Mouse (Mus musculus) heart, embryonic 15.5 days (tissue): ENCODE results near the gene Tubgcp3. TPM values are rescaled to one million over a fixed set of nuclear protein-coding genes. Genes with fewer than 3 reads are reported as not detected.
"Not testable (repeated sequence)": the region's sequence is repeated elsewhere in the genome, so short reads cannot be mapped to it uniquely, and the experiment has no call there.

Experiments used
- ATAC-seq: fragments of 200-750 bp; cut with Nextera tagmentation; replicated peaks from 2 replicates; pipeline ENCODE4 v1.8.0; 2017; ENCODE audit warnings: low read depth, moderate TSS enrichment; ENCODE audit not compliant: insufficient number of reproducible peaks, insufficient read depth, low FRiP score
- H3K27ac ChIP-seq: fragments of 300-500 bp; sonication (generic); 2 replicates; pipeline ENCODE4 v1.5.1; 2015; ENCODE audit warnings: mild to moderate bottlenecking, inconsistent platforms
- H3K27me3 ChIP-seq: fragments of 300-500 bp; sonication (generic); 2 replicates; pipeline ENCODE4 v1.6.1; 2015; ENCODE audit warnings: inconsistent platforms
- H3K36me3 ChIP-seq: fragments of 300-500 bp; sonication (generic); 2 replicates; pipeline ENCODE4 v1.6.1; 2015; ENCODE audit warnings: mild to moderate bottlenecking, inconsistent platforms
- H3K4me1 ChIP-seq: fragments of 300-500 bp; sonication (generic); replicated peaks from 2 replicates; pipeline ENCODE4 v1.6.1; 2015; ENCODE audit warnings: inconsistent platforms
- H3K4me2 ChIP-seq: fragments of 300-500 bp; sonication (generic); 2 replicates; pipeline ENCODE4 v1.6.1; 2015; ENCODE audit warnings: inconsistent platforms, mild to moderate bottlenecking, moderate library complexity
- H3K4me3 ChIP-seq: fragments of 300-500 bp; sonication (generic); 2 replicates; pipeline ENCODE4 v1.5.1; 2015; ENCODE audit warnings: mild to moderate bottlenecking, inconsistent platforms
- H3K9ac ChIP-seq: fragments of 300-500 bp; sonication (generic); 2 replicates; pipeline ENCODE4 v1.6.1; 2015; ENCODE audit warnings: mild to moderate bottlenecking, inconsistent platforms
- H3K9me3 ChIP-seq: fragments of 300-500 bp; sonication (generic); replicated peaks from 2 replicates; pipeline ENCODE4 v1.6.1; 2016; ENCODE audit warnings: inconsistent platforms
- WGBS: fragments of 180-500 bp; shearing (Covaris S2); methylation state at CpG from one replicate; pipeline ENCODE4 v1.1.7; 2015; ENCODE audit warnings: mixed read lengths; 5-methylcytosine and 5-hydroxymethylcytosine counted together
- polyA plus RNA-seq: library from polyadenylated mRNA; unstranded; fragments of >200 nt; fragmentation: Nextera tagmentation; extraction: Ambion mirVana; gene quantifications from 2 replicates; pipeline ENCODE4 v1.2.1, GENCODE M21; 2015

The Tubgcp3 gene
- polyA plus RNA-seq, 1 experiment from 2014 or later: 21.9 TPM

DNA sequence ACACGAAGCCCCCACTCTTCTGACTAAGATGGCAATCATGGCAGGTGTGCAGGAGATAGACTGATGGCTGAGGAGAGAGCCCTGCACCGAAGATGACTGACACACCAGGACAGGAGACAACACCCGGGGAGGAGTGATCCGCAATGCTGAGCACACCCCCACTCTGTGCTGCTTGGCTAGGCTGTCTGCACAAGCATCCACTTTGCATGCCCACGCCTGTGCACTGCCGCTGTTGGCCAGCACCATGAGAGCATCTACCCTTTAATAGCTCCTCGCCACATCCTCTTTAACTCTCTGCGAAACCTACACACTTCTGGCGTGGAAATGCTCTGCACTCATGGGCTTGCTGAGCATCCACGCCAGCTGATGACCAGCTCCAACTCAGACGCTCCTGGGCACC, 33.6 kb downstream of the Tubgcp3 start:
- ATAC-seq: no peak
- no peak overlapping the region for H3K27ac ChIP-seq
- H3K4me3 ChIP-seq: no peak overlapping the region
- no peaks in the 10 kb centered on the region for H3K27me3 ChIP-seq
- no peaks in the 10 kb centered on the region for H3K9me3 ChIP-seq
- 87% methylated on average over 11 of the region's 11 CpGs for WGBS
- peaks cover 55% of the 10 kb centered on the region for H3K36me3 ChIP-seq
- H3K4me1 ChIP-seq: no peaks in the 10 kb centered on the region
- no peak overlapping the region for H3K4me2 ChIP-seq
- no peak overlapping the region for H3K9ac ChIP-seq

DNA sequence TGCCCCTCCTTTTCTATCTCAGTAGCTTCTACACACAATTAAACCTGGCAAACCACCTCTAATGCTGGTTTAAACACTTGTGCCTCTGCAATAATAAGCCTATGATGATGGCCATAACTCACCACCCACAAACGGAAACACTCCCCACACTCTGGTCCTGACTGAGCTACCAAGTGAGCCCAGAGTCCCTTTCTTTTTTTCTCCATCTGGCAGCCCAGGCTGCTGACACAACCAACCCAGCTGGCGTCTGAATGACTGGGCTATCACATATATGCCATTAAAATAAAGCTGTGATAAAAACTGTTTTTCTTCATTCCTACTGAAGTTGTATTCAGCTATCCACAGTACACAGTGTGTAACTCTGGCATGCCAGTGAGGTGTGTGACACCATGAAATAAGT, 36.7 kb downstream of the Tubgcp3 start:
- 80% methylated on average over 2 of the region's 2 CpGs for WGBS
- Histone ChIP-seq H3K9me3 (no peaks in the 10 kb centered on the region), H3K27me3 (no peaks in the 10 kb centered on the region), H3K4me2 (no peak overlapping the region), H3K36me3 (peaks cover 56% of the 10 kb centered on the region), H3K27ac (no peak overlapping the region), H3K4me3 (no peak overlapping the region), H3K9ac (no peak overlapping the region), H3K4me1 (no peaks in the 10 kb centered on the region)
- no peak for ATAC-seq

DNA sequence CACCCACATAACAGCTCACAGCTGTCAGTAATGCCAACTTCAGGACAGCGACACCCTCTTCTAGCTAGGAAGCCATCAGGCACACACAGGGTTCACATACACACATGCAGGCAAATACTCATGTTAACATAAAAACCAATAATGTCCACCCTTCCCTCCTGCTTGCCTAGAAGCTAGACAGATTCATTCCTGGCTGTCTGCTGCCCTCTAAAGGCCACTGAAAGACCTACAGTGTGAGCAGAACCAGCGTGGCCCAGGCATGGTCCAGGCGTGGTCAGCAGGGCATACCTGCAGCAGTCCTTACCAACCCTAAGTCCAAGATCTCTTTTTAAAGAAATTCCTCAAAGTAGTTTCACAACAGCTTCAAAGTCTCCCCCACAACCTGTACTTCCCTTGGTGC, 43.0 kb downstream of the Tubgcp3 start:
- WGBS: 53% methylated on average over 3 of the region's 3 CpGs
- no peak; the same call in 1 of the 2 replicates for ATAC-seq

DNA sequence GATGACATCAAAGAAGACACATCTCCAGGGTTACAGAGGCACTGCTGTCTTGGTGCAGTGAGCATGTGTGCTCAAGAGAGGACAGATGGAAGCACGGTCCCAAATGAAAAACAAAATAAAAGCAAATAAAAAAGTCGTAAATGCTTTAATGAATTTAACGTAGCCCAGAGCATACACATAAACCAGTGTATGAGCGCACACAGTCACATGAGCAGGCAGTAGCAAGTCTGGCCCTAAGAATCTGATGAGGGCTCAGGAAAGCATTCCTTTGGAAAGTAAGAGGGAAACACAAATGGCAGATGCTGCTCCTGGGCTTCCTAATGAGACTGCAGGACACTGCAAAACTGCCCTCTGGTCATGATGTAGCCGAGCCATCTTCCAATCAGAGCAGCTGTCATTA, 46.2 kb downstream of the Tubgcp3 start:
- 79% methylated on average over 5 of the region's 5 CpGs for WGBS
- Histone ChIP-seq H3K4me3 (no peak overlapping the region), H3K4me1 (no peaks in the 10 kb centered on the region)

More for the DNA sequence above, 43.0 kb downstream of the Tubgcp3 start:
- H3K27me3 ChIP-seq: no peaks in the 10 kb centered on the region
- no peak overlapping the region for H3K4me2 ChIP-seq
- no peak overlapping the region for H3K4me3 ChIP-seq
- H3K9ac ChIP-seq: no peak overlapping the region
- no peak overlapping the region for H3K27ac ChIP-seq
- no peaks in the 10 kb centered on the region for H3K9me3 ChIP-seq
- H3K36me3 ChIP-seq: peaks cover 50% of the 10 kb centered on the region
- H3K4me1 ChIP-seq: no peaks in the 10 kb centered on the region

DNA sequence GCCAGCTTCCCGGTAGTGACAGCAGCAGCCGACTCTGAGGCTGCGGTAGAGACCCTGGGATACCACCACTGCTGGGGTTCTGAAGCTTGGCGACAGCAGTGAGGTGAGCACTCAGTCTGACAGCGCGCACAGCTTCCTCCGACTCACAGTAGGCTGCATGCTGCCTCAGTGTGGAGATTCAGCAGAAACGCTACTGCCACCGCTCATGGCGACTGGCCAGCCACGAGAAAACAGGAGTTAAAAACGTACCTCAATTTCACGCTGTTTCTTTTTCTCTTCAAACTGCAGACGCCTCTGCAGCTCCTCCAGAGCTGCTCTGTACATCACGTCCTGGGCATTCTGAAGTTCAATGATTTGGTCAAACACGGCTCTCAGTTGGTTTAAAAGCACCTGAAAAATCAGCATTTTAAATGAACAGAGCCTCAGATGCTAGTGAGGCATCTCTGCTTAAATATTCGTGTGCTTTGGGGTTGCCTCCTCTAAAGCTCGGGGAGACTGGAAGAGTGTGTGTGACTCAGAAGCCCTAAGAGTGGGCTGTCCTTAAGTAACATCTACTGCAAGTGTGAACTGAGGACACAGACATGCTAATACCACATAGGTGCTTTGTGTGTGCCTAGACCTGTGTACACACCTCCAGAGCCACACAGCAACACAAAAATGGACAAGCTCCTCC, 50.4 kb downstream of the Tubgcp3 start:
- Histone ChIP-seq H3K4me2 (no peak overlapping the region), H3K36me3 (peaks cover 62% of the 10 kb centered on the region), H3K9me3 (no peaks in the 10 kb centered on the region), H3K9ac (no peak overlapping the region), H3K27ac (no peak overlapping the region), H3K27me3 (no peaks in the 10 kb centered on the region), H3K4me1 (no peaks in the 10 kb centered on the region), H3K4me3 (no peak overlapping the region)
- ATAC-seq: no peak
- WGBS: 89% methylated on average over 18 of the region's 18 CpGs

More for the DNA sequence above, 46.2 kb downstream of the Tubgcp3 start:
- Histone ChIP-seq H3K27me3 (no peaks in the 10 kb centered on the region), H3K9ac (no peak overlapping the region), H3K27ac (no peak overlapping the region), H3K9me3 (no peaks in the 10 kb centered on the region), H3K36me3 (peaks cover 64% of the 10 kb centered on the region), H3K4me2 (no peak overlapping the region)
- no peak for ATAC-seq

DNA sequence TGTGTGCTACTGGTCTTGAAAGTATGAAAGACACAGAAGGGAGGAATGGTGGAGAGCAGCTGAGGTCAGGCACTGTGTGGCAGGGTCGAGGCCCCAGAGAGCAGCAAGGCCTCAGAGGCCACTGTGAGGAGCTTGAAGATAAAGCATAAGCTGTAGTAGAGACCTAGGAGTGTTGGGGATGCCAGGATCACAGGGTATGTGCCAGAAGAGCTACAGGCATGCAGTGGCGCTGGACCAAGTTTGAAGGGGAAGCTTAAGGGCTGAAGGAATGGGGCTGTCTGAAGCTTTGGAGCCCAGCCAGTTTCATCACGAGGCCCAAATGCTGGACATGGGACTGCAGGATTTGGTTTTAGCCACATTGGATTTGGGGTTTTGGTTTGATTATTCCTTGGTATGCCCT, 54.7 kb downstream of the Tubgcp3 start:
- not testable (repeated sequence) for H3K9ac ChIP-seq, H3K4me3 ChIP-seq, H3K27me3 ChIP-seq, H3K27ac ChIP-seq, H3K4me2 ChIP-seq, H3K4me1 ChIP-seq, ATAC-seq, H3K9me3 ChIP-seq
- 50% methylated on average over 3 of the region's 3 CpGs for WGBS
- H3K36me3 ChIP-seq: peaks cover 45% of the 10 kb centered on the region

DNA sequence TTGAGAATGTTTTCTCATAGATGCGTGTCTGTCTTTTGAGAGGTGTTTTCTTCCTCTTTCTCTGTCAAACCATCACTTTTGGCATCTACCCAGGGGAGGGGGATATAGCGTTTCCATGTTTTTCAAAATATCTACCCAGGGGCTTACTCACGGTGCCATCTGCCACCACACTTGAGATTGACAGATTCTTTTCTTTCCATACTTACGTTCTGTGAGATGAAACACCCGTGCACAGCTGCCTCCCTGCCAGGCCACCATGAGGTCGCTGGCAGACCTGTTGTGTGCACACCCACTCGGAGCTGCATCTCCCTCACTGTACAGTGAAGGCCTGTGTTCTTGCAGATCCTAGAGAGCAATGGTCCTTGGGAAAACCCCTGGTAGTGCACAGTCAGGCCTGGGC, 58.8 kb downstream of the Tubgcp3 start:
- 78% methylated on average over 7 of the region's 7 CpGs for WGBS
- peaks cover 15% of the 10 kb centered on the region; the same call in 1 of the 2 replicates for H3K36me3 ChIP-seq
- ATAC-seq: no peak
- no peaks in the 10 kb centered on the region for H3K4me1 ChIP-seq
- no peaks in the 10 kb centered on the region for H3K27me3 ChIP-seq
- H3K4me3 ChIP-seq: no peak overlapping the region
- H3K27ac ChIP-seq: no peak overlapping the region
- no peak overlapping the region for H3K4me2 ChIP-seq
- no peaks in the 10 kb centered on the region for H3K9me3 ChIP-seq
- no peak overlapping the region for H3K9ac ChIP-seq

DNA sequence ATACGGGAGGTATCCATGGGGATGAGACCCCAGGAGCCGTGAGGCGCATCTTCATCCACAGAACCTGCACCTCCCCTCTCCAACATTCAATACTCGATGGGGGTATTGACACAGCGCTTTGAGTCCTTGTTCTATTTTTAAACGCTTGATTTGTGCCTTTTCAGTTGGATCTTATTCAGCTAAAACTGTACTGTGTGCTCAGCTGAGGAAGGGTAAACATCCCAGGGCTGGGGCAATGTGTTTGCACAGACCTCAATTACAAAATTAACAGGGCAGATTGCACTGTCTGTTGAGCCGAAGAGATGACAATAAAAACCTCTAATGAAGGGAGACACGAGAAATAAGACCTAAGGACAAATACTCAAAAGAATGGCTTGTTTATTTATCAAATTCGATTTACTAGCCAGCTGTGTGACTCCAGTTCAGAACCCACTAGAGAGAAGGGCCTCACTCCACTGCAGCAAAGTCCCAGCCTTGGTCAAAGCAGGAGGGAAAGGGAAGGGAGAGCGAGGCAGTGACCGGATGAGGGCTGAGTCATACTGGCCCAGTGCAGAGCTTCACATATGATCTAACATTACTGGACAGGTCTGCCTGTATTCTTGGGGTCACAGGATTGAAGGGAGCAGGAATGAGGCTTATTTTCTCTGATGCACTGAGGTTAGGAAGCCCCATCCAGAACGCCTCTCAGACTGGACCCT, 62.1 kb downstream of the Tubgcp3 start:
- Histone ChIP-seq H3K27me3 (no peaks in the 10 kb centered on the region), H3K4me2 (no peak overlapping the region), H3K4me1 (no peaks in the 10 kb centered on the region), H3K4me3 (no peak overlapping the region), H3K36me3 (peaks cover 6% of the 10 kb centered on the region; the same call in 1 of the 2 replicates), H3K9me3 (no peaks in the 10 kb centered on the region), H3K27ac (no peak overlapping the region), H3K9ac (no peak overlapping the region)
- ATAC-seq: no peak
- 69% methylated on average over 12 of the region's 12 CpGs for WGBS

DNA sequence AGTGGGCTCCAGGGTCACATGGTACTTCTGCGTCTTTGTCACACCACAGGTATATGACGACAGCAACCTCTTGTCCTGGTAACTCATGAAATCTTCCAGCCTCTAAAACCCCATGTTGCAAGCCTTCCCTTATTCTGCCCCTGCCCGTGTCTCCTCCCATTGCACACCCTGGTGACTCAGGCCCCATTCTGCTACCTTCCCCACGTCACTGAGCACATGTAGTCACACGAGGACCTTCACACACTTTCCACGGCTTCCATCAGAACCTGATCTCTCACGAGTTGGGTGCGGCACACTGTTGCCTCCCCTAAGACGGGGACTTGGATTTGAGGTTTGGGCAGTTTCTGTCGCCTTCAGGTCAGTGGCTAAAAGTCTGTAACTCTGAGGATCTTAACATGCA, 63.2 kb downstream of the Tubgcp3 start:
- no peaks in the 10 kb centered on the region for H3K4me1 ChIP-seq
- no peak for ATAC-seq
- no peak overlapping the region for H3K4me3 ChIP-seq
- no peak overlapping the region for H3K27ac ChIP-seq
- H3K36me3 ChIP-seq: no peaks in the 10 kb centered on the region
- no peak overlapping the region for H3K4me2 ChIP-seq
- no peak overlapping the region for H3K9ac ChIP-seq
- no peaks in the 10 kb centered on the region for H3K9me3 ChIP-seq
- WGBS: 67% methylated on average over 10 of the region's 10 CpGs
- peaks cover 6% of the 10 kb centered on the region; the same call in 1 of the 2 replicates for H3K27me3 ChIP-seq

DNA sequence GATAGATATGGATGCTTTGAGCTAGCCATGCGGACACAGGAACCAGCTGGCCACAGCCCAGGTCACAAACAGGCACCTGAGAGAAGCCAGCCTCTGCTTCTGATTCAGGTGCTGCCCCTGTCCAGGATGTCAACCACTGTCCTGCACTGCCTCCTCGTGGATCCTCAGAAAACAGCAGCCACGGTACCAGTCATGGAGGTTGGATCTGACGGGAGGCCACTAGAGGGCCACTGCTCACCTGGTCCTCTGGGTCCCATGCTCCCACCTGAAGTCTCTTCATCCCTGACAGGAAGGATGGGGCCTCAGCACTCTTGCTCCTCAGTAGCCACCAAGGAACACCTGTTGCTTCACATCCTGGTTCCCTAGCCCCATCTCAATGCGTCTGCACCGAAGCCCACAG, 64.8 kb downstream of the Tubgcp3 start:
- Histone ChIP-seq H3K4me2 (no peak overlapping the region), H3K36me3 (no peaks in the 10 kb centered on the region), H3K27me3 (peaks cover 6% of the 10 kb centered on the region; the same call in 1 of the 2 replicates), H3K4me3 (no peak overlapping the region), H3K9me3 (no peaks in the 10 kb centered on the region), H3K4me1 (no peaks in the 10 kb centered on the region), H3K9ac (no peak overlapping the region), H3K27ac (no peak overlapping the region)
- no peak; the same call in 1 of the 2 replicates for ATAC-seq
- WGBS: 23% methylated on average over 6 of the region's 6 CpGs

DNA sequence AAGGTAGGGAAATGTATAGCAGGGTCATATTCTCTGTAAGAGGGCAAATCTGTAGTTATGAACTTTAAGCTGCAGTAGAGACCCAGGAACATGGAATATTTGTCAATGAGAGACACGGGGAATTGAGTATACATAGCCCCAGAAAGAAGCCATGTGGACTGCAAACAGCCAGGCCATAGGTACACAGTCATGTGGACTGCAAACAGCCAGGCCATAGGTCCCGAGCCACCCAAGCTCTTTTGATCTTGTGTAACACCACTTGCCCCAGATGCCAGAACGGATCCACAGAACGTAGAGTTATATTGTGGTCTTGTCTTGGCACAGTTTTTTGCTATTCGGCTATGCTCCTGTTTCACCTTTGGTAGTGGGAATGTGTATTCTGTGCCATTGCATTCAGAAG, 88.3 kb downstream of the Tubgcp3 start:
- Histone ChIP-seq H3K4me1 (no peaks in the 10 kb centered on the region), H3K4me3 (no peak overlapping the region), H3K9me3 (no peaks in the 10 kb centered on the region), H3K36me3 (no peaks in the 10 kb centered on the region), H3K27ac (no peak overlapping the region), H3K9ac (no peak overlapping the region), H3K27me3 (peaks cover 7% of the 10 kb centered on the region), H3K4me2 (no peak overlapping the region)
- 76% methylated on average over 5 of the region's 5 CpGs for WGBS
- no peak for ATAC-seq
